Mouse (Mus musculus) thymus, adult 2 months (tissue): Measurements from ENCODE around the gene Hvcn1.

Source experiments
- CTCF ChIP-seq: fragments of 200-500 bp; IDR thresholded peaks from 2 replicates; pipeline ENCODE4 v1.5.1; 2012; ENCODE audit warnings: mild to moderate bottlenecking, control low read depth, low read length, moderate library complexity, borderline replicate concordance; ENCODE audit not compliant: control insufficient read depth, poor library complexity, insufficient read depth; ENCODE audit errors: extremely low read depth
- POLR2A ChIP-seq: fragments of 200-500 bp; IDR thresholded peaks from 2 replicates; pipeline ENCODE4 v1.6.1; 2012; ENCODE audit warnings: mild to moderate bottlenecking, low read length, control low read depth, moderate library complexity; ENCODE audit not compliant: control insufficient read depth, poor library complexity, insufficient read depth; ENCODE audit errors: extremely low read depth

DNA sequence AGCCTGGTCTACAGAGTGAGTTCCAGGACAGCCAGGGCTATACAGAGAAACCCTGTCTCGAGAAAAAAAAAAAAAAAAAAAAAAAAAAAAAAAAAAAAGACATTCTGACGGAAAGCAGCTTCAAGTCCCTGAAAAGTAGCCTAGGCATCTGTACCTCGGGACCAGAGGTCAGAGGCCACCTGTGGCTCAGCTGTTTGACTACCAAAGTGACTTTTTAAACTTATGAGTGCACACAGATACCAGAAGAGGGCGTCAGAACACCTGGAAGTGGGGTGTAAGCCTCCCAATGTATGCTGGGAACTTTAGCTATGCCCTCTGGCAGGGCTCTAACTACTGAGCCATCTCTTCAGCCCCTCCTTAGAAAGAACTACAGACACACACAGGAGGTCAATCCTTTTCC lies 14.3 kb upstream of the Hvcn1 start:
- TF ChIP-seq CTCF, result no peak
- TF ChIP-seq POLR2A, result no peak
